9 mouse cellular contexts compared by ENCODE assay signal in the genomic region with DNA sequence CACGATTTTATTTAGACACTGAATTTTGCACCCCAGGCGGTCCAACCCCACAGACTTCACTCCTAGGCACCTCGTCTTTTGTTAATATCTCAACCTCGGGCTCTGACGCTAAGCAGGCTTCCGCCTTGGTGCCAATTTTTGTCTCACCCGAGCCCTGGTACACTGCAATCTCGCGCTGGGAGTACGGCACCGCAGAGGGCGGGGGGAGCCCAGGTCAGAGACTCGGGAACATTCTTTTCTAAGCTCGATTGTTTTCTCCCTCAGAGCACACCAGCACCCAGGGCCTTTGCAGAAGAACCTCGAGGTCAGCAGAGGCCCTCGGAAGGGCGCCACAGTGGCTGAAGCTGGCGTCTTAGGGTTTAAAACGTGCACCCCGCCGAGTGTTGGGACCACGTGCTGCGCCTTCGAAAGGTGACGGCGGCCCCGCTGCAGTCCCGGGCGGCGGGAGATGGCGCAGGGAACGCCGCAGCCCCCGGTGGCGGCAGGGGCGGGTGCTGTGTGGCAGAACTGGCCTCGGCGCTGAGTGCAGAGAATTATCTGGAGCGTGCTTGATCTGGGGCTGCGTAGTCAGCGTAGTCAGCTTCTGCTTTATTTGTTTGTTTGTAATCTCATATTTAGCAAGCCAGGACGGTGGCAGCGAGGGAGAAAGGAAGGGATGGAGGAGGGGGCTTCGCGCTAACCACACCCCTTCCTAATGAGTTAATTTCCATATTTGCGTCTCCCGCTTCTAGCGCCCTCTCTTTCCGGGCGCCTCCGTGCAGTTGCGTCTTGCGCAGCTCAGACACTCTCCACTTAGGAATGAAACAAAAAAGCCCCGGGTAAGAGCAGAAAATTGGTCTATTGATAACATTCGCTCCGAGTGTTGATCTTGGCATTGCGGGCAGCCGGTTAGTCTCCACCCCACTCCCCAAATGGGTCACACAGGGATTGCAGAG. TPM values are rescaled to one million over a fixed set of nuclear protein-coding genes. Genes with fewer than 3 reads are reported as not detected.
DNase-seq lines count a peak whose midpoint lies in the region; ATAC-seq and TF ChIP-seq lines count a peak whose summit lies in the region.
"Had no signal": no experiment of that assay in that cellular context is flagged by ENCODE, and none has a peak within 500 bp of the region (broad histone marks: within the 10 kb centered on the region; RNA-seq: fewer than 3 reads in every experiment).

No protein-coding gene starts in this region.

- H3K27ac ChIP-seq in cerebellum, adult 2 months (ENCODE audit: insufficient read depth, low read length), result peak overlapping the region; percentile 35; the same call in 1 of the 2 replicates
- no peak overlapping the region for H3K27ac ChIP-seq in testis, adult 2 months (ENCODE audit: control insufficient read depth, insufficient read depth, low read depth, low read length)
- no peak overlapping the region for H3K27ac ChIP-seq in limb, embryonic 11.5 days (replicated peaks; ENCODE audit: low read depth, low read length)
- H3K27ac ChIP-seq in neural tube, embryonic 14.5 days (ENCODE audit: low read depth, low read length), result peak overlapping the region; percentile 85

- no peaks in the 10 kb centered on the region for H3K4me1 ChIP-seq in cerebellum, adult 2 months (ENCODE audit: control insufficient read depth, insufficient read depth, low read length)
- H3K4me1 ChIP-seq in testis, adult 2 months (ENCODE audit: control insufficient read depth, insufficient read depth, low read length), result peaks cover 17% of the 10 kb centered on the region
- H3K4me1 ChIP-seq in limb, embryonic 11.5 days (ENCODE audit: control insufficient read depth, insufficient read depth, low read length), result peaks cover 5% of the 10 kb centered on the region; the same call in 1 of the 2 replicates
- H3K4me1 ChIP-seq in neural tube, embryonic 14.5 days (ENCODE audit: control insufficient read depth, insufficient read depth, low read length), result peaks cover 7% of the 10 kb centered on the region

- TF ChIP-seq POLR2A in cerebellum, adult 2 months (IDR thresholded peaks at IDR 0.05; ENCODE audit: borderline replicate concordance, insufficient read depth, low read length), result no peak
- no peak for TF ChIP-seq POLR2A in testis, adult 2 months (IDR thresholded peaks at IDR 0.05; ENCODE audit: control insufficient read depth, low read depth, low read length)

- peaks cover 9% of the 10 kb centered on the region; the same call in 1 of the 2 replicates for H3K27me3 ChIP-seq in cerebellum, adult 2 months (ENCODE audit: control insufficient read depth, insufficient read depth, low read length)
- H3K27me3 ChIP-seq in testis, adult 2 months (ENCODE audit: control insufficient read depth, insufficient read depth, low read length), result no peaks in the 10 kb centered on the region; the same call in none of the 2 replicates
- peaks cover 73% of the 10 kb centered on the region for H3K27me3 ChIP-seq in limb, embryonic 11.5 days (ENCODE audit: control insufficient read depth, insufficient read depth, low read length)
- peaks cover 21% of the 10 kb centered on the region for H3K27me3 ChIP-seq in neural tube, embryonic 14.5 days (ENCODE audit: control insufficient read depth, insufficient read depth, low read length)

- H3K36me3 ChIP-seq in testis, adult 2 months (ENCODE audit: control insufficient read depth, insufficient read depth, low read length), result no peaks in the 10 kb centered on the region
- H3K36me3 ChIP-seq in limb, embryonic 11.5 days (ENCODE audit: control insufficient read depth, insufficient read depth, low read length), result no peaks in the 10 kb centered on the region
- no peaks in the 10 kb centered on the region for H3K36me3 ChIP-seq in neural tube, embryonic 14.5 days (ENCODE audit: control insufficient read depth, insufficient read depth, low read length)

- H3K9ac ChIP-seq in limb, embryonic 11.5 days (ENCODE audit: low read length), result no peak overlapping the region
- peak overlapping the region; percentile 44 for H3K9ac ChIP-seq in neural tube, embryonic 14.5 days (replicated peaks; ENCODE audit: low read depth, low read length)

- H3K4me2 ChIP-seq in limb, embryonic 11.5 days (ENCODE audit: low read depth, severe bottlenecking), result peak overlapping the region; percentile 22; the same call in 1 of the 2 replicates
- H3K4me2 ChIP-seq in neural tube, embryonic 14.5 days (ENCODE audit: low read depth, low read length), result peak overlapping the region; percentile 59

- H3K4me3 ChIP-seq in cerebellum, adult 2 months (replicated peaks; ENCODE audit: insufficient read depth, low read depth, low read length), result peak overlapping the region; percentile 46
- peak overlapping the region; percentile 2; the same call in 1 of the 2 replicates for H3K4me3 ChIP-seq in testis, adult 2 months (ENCODE audit: control insufficient read depth, low read depth, low read length)
- H3K4me3 ChIP-seq in limb, embryonic 11.5 days (ENCODE audit: low read depth, low read length), result peak overlapping the region; percentile 7; the same call in 1 of the 2 replicates
- peak overlapping the region; percentile 33 for H3K4me3 ChIP-seq in neural tube, embryonic 14.5 days (ENCODE audit: low read depth, low read length)
- H3K4me3 ChIP-seq: erythroblast, embryonic 14.5 days had no signal

- 1% methylated on average over 58 of the region's 58 CpGs for whole genome bisulfite sequencing in cerebellum, adult 2 months
- under 1% methylated on average over 58 of the region's 58 CpGs for WGBS in limb, embryonic 11.5 days
- under 1% methylated on average over 57 of the region's 58 CpGs for WGBS in neural tube, embryonic 14.5 days

- no peak for TF ChIP-seq CTCF in cerebellum, adult 2 months (IDR thresholded peaks at IDR 0.05; ENCODE audit: borderline replicate concordance, insufficient read depth, low read depth, low read length)
- TF ChIP-seq CTCF in testis, adult 2 months (IDR thresholded peaks at IDR 0.05; ENCODE audit: control insufficient read depth, insufficient read depth, insufficient replicate concordance, low read depth, low read length), result no peak

- DNase-seq in cerebellum, adult 2 months, result no peak
- DNase-seq in cerebellum, adult 11-12 months, result no peak
- DNase-seq in testis, postnatal 10 days (ENCODE audit: low spot score), result no peak
- peak; percentile 64 for DNase-seq in limb, embryonic 11.5 days (ENCODE audit: low spot score)
- no peak for DNase-seq in gastrocnemius, postnatal 25 days
- DNase-seq in frontal cortex, postnatal 36 days (ENCODE audit: low spot score in 2 of 2), result no peak

- no peak for ATAC-seq in limb, embryonic 11.5 days (ENCODE audit: insufficient number of reproducible peaks, low FRiP score, low TSS enrichment, low read depth)
- ATAC-seq in neural tube, embryonic 14.5 days (ENCODE audit: low read depth), result peak; percentile 29; the same call in 1 of the 2 replicates

- no peaks in the 10 kb centered on the region for H3K9me3 ChIP-seq in limb, embryonic 11.5 days (ENCODE audit: control insufficient read depth, low read length)
- H3K9me3 ChIP-seq in neural tube, embryonic 14.5 days (ENCODE audit: control insufficient read depth, low read length), result no peaks in the 10 kb centered on the region

RNA-seq across cellular contexts. Expression of a gene that starts 13.8 kb away (rescaled TPM):
- 24.5 and 26.5 TPM in 2 replicates for polyA plus RNA-seq in cerebellum, adult 2 months (2012; rRNA removed)
- 0.05 TPM in 1 of 2 replicates, not detected in the other for polyA plus RNA-seq in testis, adult 2 months (2012; rRNA removed)
- 0.13 and 0.17 TPM in 2 replicates for polyA plus RNA-seq in limb, embryonic 11.5 days (2014; fragmentation: Nextera tagmentation; extraction: Ambion mirVana)
- polyA plus RNA-seq in neural tube, embryonic 14.5 days (2014; fragmentation: Nextera tagmentation; extraction: Ambion mirVana), result 12.2 and 18.2 TPM in 2 replicates
- not detected for total RNA-seq in gastrocnemius, postnatal 25 days (2021)
- polyA plus RNA-seq: erythroblast, embryonic 14.5 days had no signal

Comparison
In these comparisons a context has a peak if more than half of its experiments do, and no peak if none do; other contexts are left out.
1. H3K27ac ChIP-seq: peak in cerebellum, adult 2 months (single experiment) and neural tube, embryonic 14.5 days (single experiment); none in testis, adult 2 months (single experiment) and limb, embryonic 11.5 days (single experiment).
2. RNA of a gene that starts 13.8 kb away (polyA plus RNA-seq): 24.5 to 26.5 TPM in cerebellum, adult 2 months and 12.2 to 18.2 TPM in neural tube, embryonic 14.5 days; 0.13 to 0.17 TPM in limb, embryonic 11.5 days and 0.05 TPM in testis, adult 2 months; every median in the first group is over 10 times any median in the second.
3. Peak in every context shown above with its lines, with median percentiles within 50 percentile points of each other: H3K4me3 ChIP-seq.